8 mouse cellular contexts compared by ENCODE assay signal in the genomic region with DNA sequence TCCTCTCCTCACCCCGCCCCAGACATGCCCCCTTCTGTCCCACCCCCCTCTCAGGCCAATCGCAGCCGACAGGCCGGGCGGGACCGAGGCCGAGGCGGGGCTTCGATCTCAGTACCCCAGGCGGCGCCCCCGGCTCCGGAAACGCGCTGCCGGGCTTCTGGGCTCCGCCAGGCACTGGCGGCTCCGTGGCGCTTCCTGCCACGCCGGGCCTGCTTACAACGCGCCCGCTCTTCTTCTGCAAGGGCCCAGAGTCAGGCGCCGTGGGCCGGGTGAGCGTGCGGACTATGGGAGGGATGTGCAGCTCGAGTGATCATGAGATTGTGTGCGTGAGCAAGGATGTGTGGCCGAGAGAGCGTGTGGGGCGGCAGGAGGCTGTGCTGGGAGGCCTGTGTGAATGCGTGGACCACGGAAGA. TPM values are rescaled to one million over a fixed set of nuclear protein-coding genes. Genes with fewer than 3 reads are reported as not detected.
DNase-seq lines count a peak whose midpoint lies in the region; ATAC-seq and TF ChIP-seq lines count a peak whose summit lies in the region.

A gene (plus strand): TSS at position 139 of the 413 bp plus-strand sequence.

- H3K4me3 ChIP-seq in brown adipose tissue, adult 24 weeks (ENCODE audit: insufficient read depth, low read depth, low read length): peak within 1 kb of the TSS; percentile 78
- peak within 1 kb of the TSS; percentile 50 for H3K4me3 ChIP-seq in forebrain, embryonic 14.5 days (ENCODE audit: low read depth, low read length)
- H3K4me3 ChIP-seq in liver, postnatal 0 days (ENCODE audit: low read depth, low read length): peak within 1 kb of the TSS; percentile 59
- H3K4me3 ChIP-seq in neural tube, embryonic 15.5 days (replicated peaks): peak within 1 kb of the TSS; percentile 55

- WGBS in forebrain, embryonic 14.5 days: 34% methylated on average over 37 of the region's 37 CpGs
- WGBS in liver, postnatal 0 days (ENCODE audit: insufficient replicate concordance): 22% methylated on average over 37 of the region's 37 CpGs
- 23% methylated on average over 37 of the region's 37 CpGs for WGBS in neural tube, embryonic 15.5 days

- peak; percentile 96 for ATAC-seq in forebrain, embryonic 14.5 days
- peak; percentile 93 for ATAC-seq in liver, postnatal 0 days
- peak; percentile 96 for ATAC-seq in neural tube, embryonic 15.5 days (ENCODE audit: low FRiP score)

- DNase-seq in CD8-positive naive resting alpha-beta T cell, adult 2 months (ENCODE audit: low read depth in 2 of 2, low spot score in 2 of 2): peak; percentile 68
- DNase-seq in forebrain, embryonic 14.5 days (ENCODE audit: low spot score): peak; percentile 76
- peak; percentile 73 to 78 for DNase-seq in heart, postnatal 10 days
- DNase-seq in kidney, postnatal 4 days: peak; percentile 79 to 86
- DNase-seq in liver, postnatal 0 days: peak; percentile 78
- DNase-seq in thymus, adult 18-20 months: peak; percentile 74 to 75

- intact Hi-C loops in heart, postnatal 10 days (cut with DNase I): no loop called here

- no peaks in the 10 kb centered on the region for H3K4me1 ChIP-seq in brown adipose tissue, adult 24 weeks (ENCODE audit: control insufficient read depth, insufficient read depth, insufficient read length, low read length)
- H3K4me1 ChIP-seq in forebrain, embryonic 14.5 days (ENCODE audit: control insufficient read depth, insufficient read depth, low read length): no peaks in the 10 kb centered on the region; the same call in 1 of the 2 replicates
- no peaks in the 10 kb centered on the region for H3K4me1 ChIP-seq in liver, postnatal 0 days (ENCODE audit: insufficient read depth)
- H3K4me1 ChIP-seq in neural tube, embryonic 15.5 days: peaks cover 7% of the 10 kb centered on the region; the same call in 1 of the 2 replicates

- TF ChIP-seq EP300 in liver, postnatal 0 days (IDR thresholded peaks at IDR 0.05; ENCODE audit: low read depth): no peak

- 0 out of 2 replicates have a peak within 1 kb of the TSS, but pooled peaks have one; percentile 16 for H3K27ac ChIP-seq in brown adipose tissue, adult 24 weeks (replicated peaks; ENCODE audit: low read depth, low read length)
- H3K27ac ChIP-seq in forebrain, embryonic 14.5 days (ENCODE audit: low read depth, low read length): peak within 1 kb of the TSS; percentile 44; the same call in 1 of the 2 replicates
- peak within 1 kb of the TSS; percentile 76 for H3K27ac ChIP-seq in liver, postnatal 0 days (ENCODE audit: low read depth)
- peak within 1 kb of the TSS; percentile 82 for H3K27ac ChIP-seq in neural tube, embryonic 15.5 days (replicated peaks)

- peak within 1 kb of the TSS; percentile 56 for H3K4me2 ChIP-seq in forebrain, embryonic 14.5 days (ENCODE audit: low read length)
- H3K4me2 ChIP-seq in liver, postnatal 0 days (ENCODE audit: low read depth, low read length): peak within 1 kb of the TSS; percentile 72
- H3K4me2 ChIP-seq in neural tube, embryonic 15.5 days: peak within 1 kb of the TSS; percentile 61

- TF ChIP-seq CTCF in liver, postnatal 0 days (IDR thresholded peaks at IDR 0.05; ENCODE audit: low read depth): no peak

- no peaks in the 10 kb centered on the region for H3K27me3 ChIP-seq in forebrain, embryonic 14.5 days (replicated peaks; ENCODE audit: control insufficient read depth, insufficient read depth, low read length)
- H3K27me3 ChIP-seq in liver, postnatal 0 days (ENCODE audit: insufficient read depth, low read length): no peaks in the 10 kb centered on the region
- no peaks in the 10 kb centered on the region for H3K27me3 ChIP-seq in neural tube, embryonic 15.5 days (replicated peaks)

- H3K9ac ChIP-seq in forebrain, embryonic 14.5 days (ENCODE audit: low read length): peak within 1 kb of the TSS; percentile 76
- peak within 1 kb of the TSS; percentile 66 for H3K9ac ChIP-seq in liver, postnatal 0 days (replicated peaks)
- H3K9ac ChIP-seq in neural tube, embryonic 15.5 days (replicated peaks): peak within 1 kb of the TSS; percentile 61

- no peaks in the 10 kb centered on the region for H3K36me3 ChIP-seq in forebrain, embryonic 14.5 days (ENCODE audit: control insufficient read depth, insufficient read depth, low read length)
- H3K36me3 ChIP-seq in liver, postnatal 0 days (replicated peaks; ENCODE audit: insufficient read depth, low read length): no peaks in the 10 kb centered on the region
- H3K36me3 ChIP-seq in neural tube, embryonic 15.5 days: no peaks in the 10 kb centered on the region

- no peaks in the 10 kb centered on the region for H3K9me3 ChIP-seq in forebrain, embryonic 14.5 days (replicated peaks; ENCODE audit: control insufficient read depth, low read length)
- H3K9me3 ChIP-seq in liver, postnatal 0 days (ENCODE audit: low read length): no peaks in the 10 kb centered on the region
- no peaks in the 10 kb centered on the region for H3K9me3 ChIP-seq in neural tube, embryonic 15.5 days (replicated peaks)

RNA-seq across cellular contexts. Expression of the gene that starts here (rescaled TPM):
- polyA plus RNA-seq in brown adipose tissue, adult 24 weeks (2012; ENCODE audit: insufficient read depth, insufficient read length, missing spikeins): 2.4 and 2.8 TPM in 2 replicates
- 14.4 and 15.2 TPM in 2 replicates for polyA plus RNA-seq in forebrain, embryonic 14.5 days (2014; fragmentation: Nextera tagmentation; extraction: Ambion mirVana)
- total RNA-seq in heart, postnatal 10 days (2021): 1 to 10 TPM; 6.7 to 8.1 TPM
- 1.7 and 1.8 TPM in 2 replicates for polyA plus RNA-seq in liver, postnatal 0 days (2015; fragmentation: Nextera tagmentation; extraction: Ambion mirVana)
- 8.9 and 9.8 TPM in 2 replicates for polyA plus RNA-seq in neural tube, embryonic 15.5 days (2015; fragmentation: Nextera tagmentation; extraction: Ambion mirVana)

Comparison
In these comparisons a context has a peak if more than half of its experiments do, and no peak if none do; other contexts are left out.
1. Peak in every context shown above with its lines: DNase-seq, ATAC-seq, H3K4me3 ChIP-seq and H3K27ac ChIP-seq.
2. H3K27ac ChIP-seq: peak in every context shown above with its lines; median percentile 82 in neural tube, embryonic 15.5 days; 76 in liver, postnatal 0 days; 44 in forebrain, embryonic 14.5 days; 16 in brown adipose tissue, adult 24 weeks.